Mouse (Mus musculus): ENCODE measurements around the gene Tssk2.

Gene Tssk2

GRCm38 (mm10) chr16:17945081-17945831, 46.8 kb downstream of the Tssk2 start:
- DNase-seq (ENCODE audit: low spot score in 2 of 2), result no peak

GRCm38 (mm10) chr16:17949421-17949877, 51.0 kb downstream of the Tssk2 start:
- DNase-seq (ENCODE audit: low spot score in 2 of 2), result no peak

All from heart, adult 9 months (tissue).